17 mouse cellular contexts compared by ENCODE assay signal in the genomic region with DNA sequence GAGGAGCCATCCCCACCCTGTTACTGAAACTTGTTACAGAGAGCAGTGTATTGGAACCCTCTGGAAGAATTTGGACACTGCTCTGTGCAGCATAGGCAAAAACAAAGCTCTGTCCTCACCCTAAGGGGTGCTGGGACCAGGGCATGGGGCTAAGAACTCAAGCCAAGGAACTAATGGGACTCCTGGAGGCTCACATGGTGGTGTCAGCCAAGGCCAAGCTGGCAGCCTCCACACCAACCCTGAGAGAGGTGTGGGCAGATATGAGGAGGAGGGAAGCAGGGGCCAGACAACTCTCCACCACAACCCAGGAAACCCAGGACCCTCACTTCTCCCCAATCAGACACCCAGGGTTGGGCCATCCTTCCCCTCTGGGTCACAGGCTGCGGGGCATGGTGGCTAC.
DNase-seq lines count a peak whose midpoint lies in the region; ATAC-seq and TF ChIP-seq lines count a peak whose summit lies in the region.
"Had no signal": no experiment of that assay in that cellular context is flagged by ENCODE, and none has a peak within 500 bp of the region (broad histone marks: within the 10 kb centered on the region; RNA-seq: fewer than 3 reads in every experiment).

No protein-coding gene starts in this region.

- no peaks in the 10 kb centered on the region for H3K9me3 ChIP-seq in heart, embryonic 10.5 days
- no peaks in the 10 kb centered on the region for H3K9me3 ChIP-seq in heart, embryonic 15.5 days (replicated peaks)
- H3K9me3 ChIP-seq in neural tube, embryonic 15.5 days (replicated peaks): no peaks in the 10 kb centered on the region
- H3K9me3 ChIP-seq: forebrain, embryonic 10.5 days; intestine, embryonic 15.5 days; limb, embryonic 12.5 days had no signal

- H3K4me3 ChIP-seq in heart, embryonic 10.5 days: no peak overlapping the region
- no peak overlapping the region for H3K4me3 ChIP-seq in layer of hippocampus, adult 2 months
- no peak overlapping the region for H3K4me3 ChIP-seq in heart, embryonic 15.5 days
- H3K4me3 ChIP-seq in neural tube, embryonic 15.5 days (replicated peaks): no peak overlapping the region
- H3K4me3 ChIP-seq: forebrain, embryonic 10.5 days; intestine, embryonic 15.5 days; limb, embryonic 12.5 days had no signal

- H3K27ac ChIP-seq in heart, embryonic 10.5 days: peak overlapping the region; percentile 3
- H3K27ac ChIP-seq in layer of hippocampus, adult 2 months: peak overlapping the region; percentile 49; the same call in 1 of the 2 replicates
- peak overlapping the region; percentile 77 for H3K27ac ChIP-seq in heart, embryonic 15.5 days
- peak overlapping the region; percentile 29; the same call in 1 of the 2 replicates for H3K27ac ChIP-seq in neural tube, embryonic 15.5 days (replicated peaks)
- H3K27ac ChIP-seq: forebrain, embryonic 10.5 days; hindbrain, embryonic 14.5 days; intestine, embryonic 15.5 days; limb, embryonic 12.5 days; macrophage had no signal

- intact Hi-C loops in heart, postnatal 14 days (cut with DNase I): no loop called here

- no peak for ATAC-seq in heart, embryonic 15.5 days (replicated peaks; ENCODE audit: insufficient number of reproducible peaks, insufficient read depth, low FRiP score, low read depth)
- ATAC-seq in neural tube, embryonic 15.5 days (ENCODE audit: low FRiP score): no peak
- ATAC-seq: activated CD4-positive, CD25-positive, alpha-beta regulatory T cell, adult 4 months; intestine, embryonic 15.5 days; liver, postnatal 0 days had no signal

- 100% methylated on average over 1 of the region's 1 CpGs for WGBS in heart, embryonic 10.5 days
- WGBS in heart, embryonic 15.5 days: 100% methylated on average over 1 of the region's 1 CpGs
- 93% methylated on average over 1 of the region's 1 CpGs for WGBS in neural tube, embryonic 15.5 days

- H3K4me2 ChIP-seq in heart, embryonic 15.5 days: no peak overlapping the region
- no peak overlapping the region for H3K4me2 ChIP-seq in neural tube, embryonic 15.5 days
- H3K4me2 ChIP-seq: hindbrain, embryonic 14.5 days; intestine, embryonic 15.5 days; limb, embryonic 12.5 days; liver, embryonic 11.5 days had no signal

- no peaks in the 10 kb centered on the region for H3K27me3 ChIP-seq in heart, embryonic 10.5 days (ENCODE audit: insufficient read depth, poor library complexity, severe bottlenecking)
- no peaks in the 10 kb centered on the region for H3K27me3 ChIP-seq in heart, embryonic 15.5 days
- no peaks in the 10 kb centered on the region for H3K27me3 ChIP-seq in neural tube, embryonic 15.5 days (replicated peaks)
- H3K27me3 ChIP-seq: intestine, embryonic 15.5 days; limb, embryonic 12.5 days had no signal

- H3K36me3 ChIP-seq in heart, embryonic 10.5 days: peaks cover 80% of the 10 kb centered on the region
- peaks cover 68% of the 10 kb centered on the region for H3K36me3 ChIP-seq in heart, embryonic 15.5 days
- H3K36me3 ChIP-seq in neural tube, embryonic 15.5 days: no peaks in the 10 kb centered on the region
- H3K36me3 ChIP-seq: intestine, embryonic 15.5 days had no signal

- no peak for TF ChIP-seq CTCF in layer of hippocampus, adult 2 months (conservative IDR thresholded peaks at IDR 0.05)

- no peak overlapping the region for H3K9ac ChIP-seq in heart, embryonic 15.5 days
- H3K9ac ChIP-seq in neural tube, embryonic 15.5 days (replicated peaks): no peak overlapping the region
- H3K9ac ChIP-seq: hindbrain, embryonic 14.5 days; intestine, embryonic 15.5 days; limb, embryonic 12.5 days; liver, postnatal 0 days had no signal

- no peak for DNase-seq in heart, embryonic 10.5 days (ENCODE audit: low spot score)
- DNase-seq in heart, postnatal 14 days: no peak
- no peak for DNase-seq in layer of hippocampus, adult 2 months (ENCODE audit: low spot score in 2 of 2)
- DNase-seq in layer of hippocampus, adult 8-10 months (ENCODE audit: low spot score in 2 of 2): no peak
- DNase-seq in kidney, postnatal 10 days: no peak
- DNase-seq: kidney, adult 9 months; liver, postnatal 0 days; thymus, postnatal 14 days had no signal

- peaks cover 56% of the 10 kb centered on the region for H3K4me1 ChIP-seq in heart, embryonic 10.5 days
- H3K4me1 ChIP-seq in heart, embryonic 15.5 days (replicated peaks): peaks cover 59% of the 10 kb centered on the region
- H3K4me1 ChIP-seq in neural tube, embryonic 15.5 days: peaks cover 10% of the 10 kb centered on the region; the same call in 1 of the 2 replicates
- H3K4me1 ChIP-seq: forebrain, embryonic 10.5 days; limb, embryonic 12.5 days had no signal

Comparison
In these comparisons a context has a peak if more than half of its experiments do, and no peak if none do; other contexts are left out.
1. H3K27ac ChIP-seq: peak in every context shown above with its lines; median percentile 77 in heart, embryonic 15.5 days; 49 in layer of hippocampus, adult 2 months; 29 in neural tube, embryonic 15.5 days; 3 in heart, embryonic 10.5 days.